13 mouse cellular contexts compared by ENCODE assay signal in the genomic region with DNA sequence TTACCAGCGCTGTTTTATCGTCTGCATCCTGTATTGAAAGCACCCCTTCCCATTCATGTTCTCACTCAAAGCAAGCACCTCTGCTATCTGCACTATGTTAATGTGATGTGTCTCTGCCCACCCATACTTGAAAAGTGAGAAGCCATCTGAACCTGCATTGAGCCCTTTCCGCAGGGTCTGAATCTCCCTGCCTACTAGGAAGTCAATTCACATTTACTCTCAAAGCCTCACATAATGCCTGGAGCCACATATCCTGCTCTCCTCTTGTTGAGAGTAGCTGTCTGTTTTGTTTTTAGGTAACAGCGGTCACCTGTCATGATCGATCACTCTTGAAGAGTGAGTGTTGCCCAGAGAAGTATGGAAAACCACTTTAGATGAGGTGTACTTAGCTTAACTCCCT. TPM values are rescaled to one million over a fixed set of nuclear protein-coding genes. Genes with fewer than 3 reads are reported as not detected.
A peak's percentile ranks its signal among the peaks of the same experiment; 100 is the strongest.
DNase-seq lines count a peak whose midpoint lies in the region; ATAC-seq lines count a peak whose summit lies in the region.
"Had no signal": no experiment of that assay in that cellular context is flagged by ENCODE, and none has a peak within 500 bp of the region (broad histone marks: within the 10 kb centered on the region; RNA-seq: fewer than 3 reads in every experiment).

No protein-coding gene starts in this region.

- H3K36me3 ChIP-seq in heart, embryonic 12.5 days, result no peaks in the 10 kb centered on the region
- no peaks in the 10 kb centered on the region for H3K36me3 ChIP-seq in embryonic facial prominence, embryonic 10.5 days (replicated peaks)
- H3K36me3 ChIP-seq in hindbrain, embryonic 13.5 days, result no peaks in the 10 kb centered on the region
- no peaks in the 10 kb centered on the region for H3K36me3 ChIP-seq in midbrain, embryonic 14.5 days (ENCODE audit: control insufficient read depth, insufficient read depth, low read length)

- peaks cover 14% of the 10 kb centered on the region for H3K4me1 ChIP-seq in heart, embryonic 12.5 days (replicated peaks)
- H3K4me1 ChIP-seq in embryonic facial prominence, embryonic 10.5 days, result peaks cover 16% of the 10 kb centered on the region
- peaks cover 43% of the 10 kb centered on the region for H3K4me1 ChIP-seq in hindbrain, embryonic 13.5 days (replicated peaks)
- H3K4me1 ChIP-seq in midbrain, embryonic 14.5 days (ENCODE audit: control insufficient read depth, insufficient read depth, low read length), result peaks cover 29% of the 10 kb centered on the region

- no peak overlapping the region for H3K9ac ChIP-seq in heart, embryonic 12.5 days
- peak overlapping the region; percentile 97 for H3K9ac ChIP-seq in hindbrain, embryonic 13.5 days
- H3K9ac ChIP-seq in midbrain, embryonic 14.5 days (replicated peaks; ENCODE audit: low read length), result 0 out of 2 replicates have a peak overlapping the region, but pooled peaks have one; percentile 99

- no peak for ATAC-seq in heart, embryonic 12.5 days (ENCODE audit: insufficient number of reproducible peaks, low FRiP score)
- no peak for ATAC-seq in hindbrain, embryonic 13.5 days (ENCODE audit: low FRiP score)
- ATAC-seq in midbrain, embryonic 14.5 days (ENCODE audit: low FRiP score, low TSS enrichment), result no peak

- no peak overlapping the region for H3K4me3 ChIP-seq in heart, embryonic 12.5 days
- peak overlapping the region; percentile 85; the same call in 1 of the 2 replicates for H3K4me3 ChIP-seq in embryonic facial prominence, embryonic 10.5 days
- peak overlapping the region; percentile 93 for H3K4me3 ChIP-seq in hindbrain, embryonic 13.5 days
- H3K4me3 ChIP-seq in midbrain, embryonic 14.5 days (replicated peaks; ENCODE audit: low read depth, low read length), result peak overlapping the region; percentile 92

- H3K9me3 ChIP-seq in heart, embryonic 12.5 days (replicated peaks), result no peaks in the 10 kb centered on the region
- H3K9me3 ChIP-seq in embryonic facial prominence, embryonic 10.5 days, result no peaks in the 10 kb centered on the region
- no peaks in the 10 kb centered on the region for H3K9me3 ChIP-seq in hindbrain, embryonic 13.5 days
- no peaks in the 10 kb centered on the region for H3K9me3 ChIP-seq in midbrain, embryonic 14.5 days (ENCODE audit: control insufficient read depth, low read length)

- H3K27ac ChIP-seq in heart, embryonic 12.5 days (ENCODE audit: poor library complexity, severe bottlenecking), result no peak overlapping the region
- no peak overlapping the region for H3K27ac ChIP-seq in embryonic facial prominence, embryonic 10.5 days (replicated peaks)
- H3K27ac ChIP-seq in hindbrain, embryonic 13.5 days, result no peak overlapping the region
- H3K27ac ChIP-seq in midbrain, embryonic 14.5 days (replicated peaks; ENCODE audit: low read depth, low read length), result no peak overlapping the region
- H3K27ac ChIP-seq: kidney, postnatal 0 days had no signal

- no peak for DNase-seq in heart, adult 18-20 months
- no peak for DNase-seq in embryonic facial prominence, embryonic 10.5 days (ENCODE audit: low spot score)
- DNase-seq in midbrain, embryonic 14.5 days, result peak; percentile 13
- DNase-seq in thymus, postnatal 14 days, result no peak
- no peak for DNase-seq in liver
- DNase-seq in urinary bladder, postnatal 25 days (ENCODE audit: low spot score), result no peak
- DNase-seq: adrenal gland, adult 2 months; B cell, adult 2 months; cerebellum, adult 11 months; gastrocnemius, adult 2 months had no signal

- H3K4me2 ChIP-seq in heart, embryonic 12.5 days, result peak overlapping the region; percentile 68; the same call in 1 of the 2 replicates
- peak overlapping the region; percentile 76 for H3K4me2 ChIP-seq in hindbrain, embryonic 13.5 days
- peak overlapping the region; percentile 60 for H3K4me2 ChIP-seq in midbrain, embryonic 14.5 days (ENCODE audit: low read length)

- no peaks in the 10 kb centered on the region for H3K27me3 ChIP-seq in heart, embryonic 12.5 days (replicated peaks)
- no peaks in the 10 kb centered on the region for H3K27me3 ChIP-seq in embryonic facial prominence, embryonic 10.5 days (replicated peaks; ENCODE audit: low read depth, poor library complexity, severe bottlenecking)
- no peaks in the 10 kb centered on the region for H3K27me3 ChIP-seq in hindbrain, embryonic 13.5 days
- no peaks in the 10 kb centered on the region for H3K27me3 ChIP-seq in midbrain, embryonic 14.5 days (ENCODE audit: control insufficient read depth, insufficient read depth, low read length)

- 68% methylated on average over 5 of the region's 5 CpGs for WGBS in heart, embryonic 12.5 days
- 81% methylated on average over 5 of the region's 5 CpGs for WGBS in embryonic facial prominence, embryonic 10.5 days
- 87% methylated on average over 5 of the region's 5 CpGs for WGBS in hindbrain, embryonic 13.5 days
- WGBS in midbrain, embryonic 14.5 days, result 73% methylated on average over 5 of the region's 5 CpGs

RNA-seq across cellular contexts. Expression of a gene that starts 2.3 kb away (rescaled TPM):
- polyA plus RNA-seq in heart, embryonic 12.5 days (2016; fragmentation: Nextera tagmentation; extraction: Ambion mirVana), result 7.9 and 8.4 TPM in 2 replicates
- 10 to 100 TPM; 41.0 to 43.2 TPM for total RNA-seq in heart, adult 18-20 months (2021)
- 4.6 and 4.7 TPM in 2 replicates for polyA plus RNA-seq in embryonic facial prominence, embryonic 10.5 days (2016; fragmentation: Nextera tagmentation; extraction: Ambion mirVana)
- polyA plus RNA-seq in hindbrain, embryonic 13.5 days (2015; fragmentation: Nextera tagmentation; extraction: Ambion mirVana), result 10.2 and 10.9 TPM in 2 replicates
- polyA plus RNA-seq in midbrain, embryonic 14.5 days (2014; fragmentation: Nextera tagmentation; extraction: Ambion mirVana), result 21.3 and 22.1 TPM in 2 replicates
